Mouse (Mus musculus): ENCODE measurements at regions not wholly inside any gene's neighbourhood (a gene's known extent, or its start where the extent isn't known, plus 50 kb on each side); places are given as distances from the start of the nearest gene placed in this dataset.

DNA sequence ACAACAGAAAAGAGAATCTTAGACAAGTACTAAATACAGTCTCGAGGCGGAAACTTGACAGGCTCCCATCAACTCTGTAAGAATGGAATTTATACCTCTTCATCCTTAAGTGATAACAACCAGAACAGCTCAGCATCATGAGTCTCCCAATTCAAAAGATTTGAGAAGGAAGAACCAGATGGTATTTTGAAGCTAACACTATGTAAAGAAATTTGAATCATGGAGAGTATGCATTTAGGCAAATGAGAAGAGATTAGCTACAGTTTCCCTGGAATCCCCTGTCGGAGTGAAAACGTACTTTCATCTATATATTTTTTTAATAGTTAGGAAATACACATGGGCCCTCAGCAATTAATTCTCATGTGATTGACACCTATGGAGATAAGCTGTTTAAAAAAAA, 140.9 kb downstream of the Nrip1 start:
- DNase-seq, result no peak

DNA sequence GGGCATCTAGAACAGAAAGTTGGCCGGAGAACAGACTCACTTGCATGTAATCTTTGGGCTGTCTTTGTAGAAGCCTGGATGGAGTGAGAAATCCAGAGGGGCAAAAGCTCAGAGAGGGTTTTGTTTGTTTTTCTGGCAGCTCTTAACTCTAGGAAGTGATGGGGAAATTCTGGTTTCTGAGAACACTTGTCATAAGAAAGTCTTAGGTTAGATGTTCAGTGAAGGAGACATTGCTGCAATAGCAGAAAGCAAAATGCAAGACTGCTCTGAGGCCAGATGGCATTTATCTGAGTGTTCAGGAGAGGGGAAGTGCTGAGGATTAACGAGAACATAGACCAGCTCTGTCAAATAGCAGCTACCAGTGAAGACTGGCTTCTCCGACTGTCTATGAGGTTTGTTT, 141.5 kb downstream of the Nrip1 start:
- peak; percentile 33 to 42 for DNase-seq

DNA sequence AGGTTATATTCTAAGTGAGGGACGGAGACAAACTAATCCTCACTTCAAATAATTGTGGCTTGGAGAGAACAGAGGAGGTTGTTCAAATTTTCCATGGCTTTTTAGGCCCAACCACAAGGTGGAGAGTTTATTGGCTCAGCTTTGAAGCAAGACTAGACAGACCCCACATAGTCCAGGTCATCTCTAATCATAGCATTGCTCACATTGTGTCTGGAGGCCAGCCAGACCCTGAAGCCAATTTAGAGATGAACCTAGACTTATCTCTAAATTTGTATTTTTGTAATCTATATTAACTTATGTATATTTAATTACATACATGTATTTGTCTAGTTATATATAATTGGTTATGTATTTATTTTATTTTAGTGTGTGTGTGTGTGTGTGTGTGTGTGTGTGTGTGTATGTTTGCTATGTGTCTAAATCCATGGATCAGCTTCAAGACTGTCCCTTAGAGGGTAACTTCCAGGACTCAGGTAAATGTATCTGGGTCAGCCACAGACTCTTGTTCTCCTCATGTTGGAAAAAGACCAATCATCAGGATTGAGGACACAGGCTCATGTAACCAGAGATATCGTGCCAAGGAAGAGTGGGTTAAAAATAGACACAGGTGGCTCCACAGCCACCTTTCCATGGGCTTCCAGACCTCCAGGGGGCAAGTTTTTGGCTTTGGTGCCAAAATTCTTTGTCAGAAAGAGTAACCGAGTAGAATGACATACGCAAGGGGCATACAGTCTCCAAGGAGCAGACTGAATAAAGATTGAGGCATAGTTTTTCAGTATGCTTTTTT, 142.9 kb downstream of the Nrip1 start:
- peak; percentile 75 to 85 for DNase-seq

DNA sequence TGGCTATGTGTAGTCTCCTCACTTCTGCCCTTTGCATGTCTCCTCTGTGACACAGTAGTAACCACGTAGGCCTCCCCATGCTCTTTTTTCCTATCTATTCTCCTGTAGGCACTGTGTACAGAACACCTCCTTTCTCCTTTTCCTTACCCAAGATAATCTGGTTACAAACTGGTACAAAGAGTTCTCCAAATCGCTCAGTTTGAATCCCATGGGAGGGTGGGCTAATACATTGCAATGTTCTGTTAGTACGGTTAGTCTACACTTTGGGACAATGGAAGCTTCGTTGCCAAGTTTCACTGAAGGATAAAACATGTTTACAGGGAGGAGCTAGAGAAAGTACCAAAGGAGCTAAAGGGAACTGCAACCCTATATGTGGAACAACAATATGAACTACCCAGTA, 145.2 kb downstream of the Nrip1 start:
- no peak for DNase-seq

DNA sequence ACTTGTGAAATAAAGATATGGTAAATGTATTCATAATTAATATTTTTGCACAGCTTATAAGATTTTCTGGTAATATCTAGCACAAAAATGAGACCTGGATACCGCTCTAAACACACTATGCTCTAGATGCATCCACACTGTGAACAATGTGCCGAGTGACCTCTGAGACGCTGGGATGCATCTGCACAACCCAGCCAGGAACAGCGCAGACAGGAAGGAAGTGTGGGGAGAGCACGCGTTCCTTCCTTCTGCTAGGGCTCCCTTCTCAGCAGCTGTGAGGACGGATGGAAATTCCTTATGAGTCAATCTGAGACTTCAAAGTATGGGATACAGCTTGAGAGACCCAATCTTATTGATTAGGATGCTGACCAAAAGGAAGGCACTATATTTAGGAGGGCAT, 147.2 kb downstream of the Nrip1 start:
- DNase-seq, result no peak

DNA sequence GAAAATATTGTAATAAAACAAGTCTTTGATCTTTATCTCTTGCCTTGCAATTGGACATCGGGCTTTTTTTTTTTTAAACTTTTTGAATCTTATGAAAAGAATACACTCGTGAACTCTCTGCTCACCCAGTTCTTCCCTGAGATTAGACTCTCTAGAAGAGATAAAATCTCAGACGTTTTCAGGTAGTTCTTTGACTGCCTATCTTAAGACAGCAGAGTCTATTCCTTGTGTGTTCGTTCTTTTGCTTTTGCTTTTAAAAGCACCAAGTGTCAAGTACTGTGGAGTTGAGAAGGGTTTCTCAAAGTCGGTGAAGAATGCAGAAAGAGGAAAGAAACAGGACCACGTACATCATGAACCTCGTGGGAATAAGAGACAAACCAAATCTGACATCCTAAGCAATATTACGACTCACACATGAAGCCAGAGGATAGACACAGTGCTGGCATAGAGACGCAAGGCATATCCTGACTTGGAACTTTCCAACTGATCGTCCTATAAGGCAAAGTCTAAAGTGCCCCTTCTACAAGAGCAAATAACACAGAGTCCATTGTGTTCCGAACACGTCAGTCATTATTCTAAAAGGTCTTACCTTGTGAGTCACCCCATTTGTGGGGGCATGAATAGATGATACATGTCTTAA, 147.9 kb downstream of the Nrip1 start:
- DNase-seq, result no peak

DNA sequence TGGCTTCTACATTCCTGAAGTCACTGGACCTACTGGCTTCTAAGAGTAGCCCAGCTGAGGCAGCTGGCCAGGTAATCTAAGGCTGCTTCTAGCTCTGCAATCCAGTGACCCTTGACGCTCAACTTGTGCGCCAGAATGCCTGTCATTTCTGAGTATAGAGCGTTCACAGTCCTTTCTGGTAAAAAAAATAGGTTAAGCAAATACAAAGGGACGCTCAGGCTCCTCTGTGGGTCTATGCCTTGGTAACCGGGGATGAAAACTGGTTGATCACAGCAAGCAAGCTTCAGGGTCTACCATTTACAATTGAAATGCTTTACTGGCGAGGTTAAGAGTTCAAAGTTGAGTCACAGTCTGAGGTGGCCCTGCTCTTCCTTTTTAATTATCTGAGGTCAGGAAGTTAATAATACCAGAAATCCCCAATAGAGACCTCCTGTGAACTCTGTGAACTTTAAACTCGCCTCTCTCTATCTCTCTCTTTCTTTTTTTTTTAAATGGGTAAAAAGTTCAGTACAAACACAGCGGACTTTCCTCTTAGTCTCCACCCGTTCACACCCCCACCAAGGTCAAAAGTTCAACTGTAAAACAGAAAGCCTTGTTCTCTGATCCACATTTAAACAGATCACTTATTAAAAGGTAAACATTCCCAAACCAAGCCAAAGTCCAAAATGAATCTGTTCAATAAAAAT, 148.6 kb downstream of the Nrip1 start:
- DNase-seq, result no peak

DNA sequence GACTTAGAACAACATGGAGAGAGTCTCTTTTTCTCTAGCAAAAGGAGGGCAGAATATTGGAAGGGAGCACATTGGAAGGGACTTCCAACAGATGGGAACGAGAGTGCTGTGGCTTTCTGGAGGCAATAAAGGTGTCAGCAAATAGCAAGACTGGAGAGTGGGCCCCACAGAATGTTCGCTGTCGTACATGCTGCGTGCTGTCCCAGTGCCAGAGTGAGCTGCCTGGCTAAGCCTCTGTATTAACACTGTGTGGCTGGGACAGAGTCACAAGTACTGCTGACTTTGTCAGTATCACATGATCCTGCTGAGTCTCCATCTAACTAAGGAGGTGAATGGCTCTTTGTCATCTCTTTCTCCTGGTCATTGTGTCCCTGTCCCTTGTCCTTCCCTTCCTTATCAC, 149.9 kb downstream of the Nrip1 start:
- peak in 1 of 2 experiments; percentile 57 for DNase-seq

DNA sequence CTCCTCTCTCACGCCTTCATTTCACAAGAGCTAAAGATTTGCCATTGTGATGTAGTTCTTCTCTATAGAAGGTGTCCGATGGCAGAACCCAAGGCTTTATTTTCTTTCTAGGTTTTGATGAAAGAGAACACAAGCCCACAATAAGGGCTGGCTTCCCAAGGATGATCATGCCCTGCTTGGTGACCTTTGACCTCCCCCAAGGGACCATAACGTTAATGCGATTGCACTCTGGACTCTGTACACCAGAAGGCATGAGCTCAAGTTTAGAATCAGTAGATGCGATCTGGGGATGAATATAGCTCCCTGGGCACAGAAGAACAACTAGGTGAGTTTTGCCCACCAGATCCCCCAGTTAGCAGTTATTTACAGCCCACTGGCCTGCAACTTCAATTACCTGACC, 150.7 kb downstream of the Nrip1 start:
- no peak for DNase-seq

DNA sequence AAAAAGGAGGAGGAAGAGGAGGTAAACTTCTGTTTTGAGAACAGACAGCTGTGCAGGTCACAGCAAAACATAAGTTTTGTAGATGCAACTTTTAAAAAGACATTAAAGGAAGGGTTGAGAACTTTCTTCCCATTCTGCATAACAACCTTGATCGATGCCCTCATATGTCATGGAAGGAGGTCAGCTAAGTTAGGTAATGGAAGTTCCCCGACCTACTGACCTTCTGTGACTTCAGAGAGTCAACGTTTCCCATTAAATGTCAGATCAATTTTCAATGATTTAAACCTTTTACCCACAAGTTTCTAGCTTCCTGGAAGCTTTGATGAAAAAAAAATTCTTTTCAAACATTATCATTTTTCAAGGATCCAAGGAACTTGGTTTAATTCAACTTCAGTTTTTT, 153.2 kb downstream of the Nrip1 start:
- DNase-seq, result no peak

DNA sequence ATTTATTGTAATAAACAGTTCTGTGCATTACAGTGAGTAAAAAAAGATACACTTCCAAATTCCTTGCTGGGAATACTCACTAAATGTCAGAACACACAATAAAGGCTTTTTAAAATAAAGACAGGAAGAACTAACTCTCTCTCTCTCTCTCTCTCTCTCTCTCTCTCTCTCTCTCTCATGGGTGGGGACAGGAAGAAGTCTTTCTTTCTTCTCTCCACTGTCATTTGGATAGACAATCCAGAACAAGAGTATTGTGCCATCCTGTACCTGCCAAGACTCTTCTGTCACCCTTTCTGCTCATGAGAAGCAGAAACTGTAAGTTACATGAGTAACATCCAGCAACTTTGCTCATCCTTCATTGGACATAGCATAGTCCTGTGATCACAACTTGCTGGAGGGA, 154.4 kb downstream of the Nrip1 start:
- DNase-seq, result no peak

DNA sequence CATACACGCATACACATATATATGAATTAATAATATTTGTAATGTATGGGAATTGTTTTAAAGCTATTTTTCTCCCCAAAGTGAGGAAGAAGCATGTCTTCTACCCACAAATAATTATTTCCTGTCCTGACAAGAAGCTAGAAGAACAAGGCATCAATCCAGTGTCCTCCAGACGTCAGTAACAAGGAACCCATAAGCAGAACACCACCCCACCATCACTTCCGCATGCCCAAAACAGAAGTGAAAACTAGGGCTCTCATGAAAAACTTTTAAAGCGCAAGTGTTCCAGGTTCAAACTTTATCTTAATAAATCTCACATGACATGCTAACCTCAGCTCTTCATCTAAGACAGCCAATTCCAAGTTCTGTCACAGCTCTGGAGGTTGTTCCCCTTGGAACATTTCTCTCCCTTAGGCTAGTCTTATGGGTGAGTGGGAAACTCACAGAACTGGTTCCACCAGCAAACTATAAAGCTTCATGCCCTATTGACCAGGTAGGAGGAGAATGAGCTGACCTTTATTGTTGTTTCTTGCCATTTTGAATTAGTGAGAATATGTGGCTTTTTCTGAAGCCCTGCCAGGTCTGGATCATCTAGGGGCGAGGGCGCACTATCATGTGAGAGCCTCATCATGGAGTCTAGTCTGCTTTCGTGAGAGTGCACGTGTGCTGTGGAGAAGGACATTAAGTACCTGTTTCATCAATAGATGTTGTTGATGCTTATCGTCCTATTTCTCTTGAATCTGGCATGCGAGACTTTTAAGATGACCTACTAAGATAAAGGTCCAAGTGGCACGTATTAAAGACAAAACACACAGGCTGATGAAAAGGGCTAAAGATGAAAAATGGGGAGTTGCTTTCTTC, 155.1 kb downstream of the Nrip1 start:
- DNase-seq, result no peak

DNA sequence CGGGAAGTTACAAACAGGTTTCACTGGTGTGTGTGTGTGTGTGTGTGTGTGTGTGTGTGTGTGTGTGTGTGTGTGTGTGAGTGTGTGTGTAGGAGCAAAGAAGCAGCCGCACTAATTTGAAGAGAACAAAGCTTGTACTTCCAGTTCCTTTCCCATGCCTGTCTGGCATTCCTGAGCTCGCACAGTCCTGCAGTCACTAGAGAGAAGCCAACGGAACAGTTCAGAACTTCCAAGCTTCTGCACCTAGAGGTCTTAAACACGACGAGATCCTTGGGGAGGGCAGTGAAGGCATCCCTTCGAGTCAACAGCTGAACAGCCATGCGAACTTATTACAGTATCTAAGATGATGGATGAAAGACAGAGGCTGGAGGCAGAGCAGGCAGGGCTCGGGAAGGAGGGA, 157.4 kb downstream of the Nrip1 start:
- DNase-seq, result no peak

DNA sequence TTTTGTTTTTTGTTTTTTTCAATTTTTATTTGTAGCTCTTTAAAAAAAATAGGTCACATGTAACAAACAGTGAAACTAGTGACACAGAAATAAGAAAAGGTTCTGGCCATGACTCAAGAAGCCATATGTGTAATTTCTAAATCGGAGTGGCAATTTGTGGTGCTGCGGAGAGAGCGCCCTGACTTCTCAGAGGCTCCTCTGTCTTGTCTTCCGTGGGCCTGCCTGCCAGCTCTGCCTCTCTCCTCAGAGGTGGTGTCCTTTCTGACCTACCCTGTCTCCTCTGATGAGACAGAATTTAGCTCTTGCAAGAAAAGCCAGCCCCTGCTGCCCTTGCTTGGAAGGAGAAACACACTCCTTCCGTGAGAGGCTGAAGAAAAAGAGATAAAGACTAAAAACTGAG, 158.1 kb downstream of the Nrip1 start:
- DNase-seq, result peak; percentile 35 to 49

DNA sequence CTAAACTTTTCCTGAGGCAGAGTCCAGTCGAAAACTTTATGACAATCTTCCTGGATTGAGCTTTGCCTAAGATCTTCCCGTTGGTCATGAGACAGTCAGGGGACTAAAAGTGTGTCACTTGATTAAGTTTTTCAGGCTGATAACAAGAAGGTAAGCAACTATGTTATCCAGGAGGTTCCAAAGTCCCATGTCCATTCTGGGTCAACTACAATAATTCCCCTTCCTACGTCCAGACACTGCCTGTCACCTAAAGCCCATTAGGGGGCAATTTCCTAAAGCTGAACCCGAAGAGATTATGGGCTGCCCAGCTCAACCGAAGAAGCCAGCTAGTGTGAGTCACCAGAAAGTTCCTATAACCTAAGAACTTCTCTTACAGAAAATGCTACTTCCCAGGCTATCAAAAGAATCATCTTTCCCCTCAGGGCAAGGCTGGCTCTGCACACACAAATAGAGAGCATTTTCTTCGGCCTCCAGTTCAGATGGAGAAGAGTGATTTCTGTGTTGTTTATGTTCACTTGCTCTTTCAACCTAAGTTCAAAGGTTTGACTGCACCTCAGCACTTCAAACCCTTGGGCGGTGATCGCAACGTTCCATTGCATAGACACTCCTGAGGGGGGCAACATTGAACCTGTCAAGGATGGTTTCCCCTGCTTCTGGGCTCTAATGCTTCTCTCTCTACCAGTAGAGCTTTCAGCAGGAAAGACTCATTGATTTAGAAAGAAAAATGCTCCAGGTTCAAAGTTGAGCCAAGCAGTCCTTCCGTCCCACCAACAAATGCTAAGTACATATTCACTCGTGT, 171.7 kb downstream of the Nrip1 start:
- peak; percentile 60 to 74 for DNase-seq

DNA sequence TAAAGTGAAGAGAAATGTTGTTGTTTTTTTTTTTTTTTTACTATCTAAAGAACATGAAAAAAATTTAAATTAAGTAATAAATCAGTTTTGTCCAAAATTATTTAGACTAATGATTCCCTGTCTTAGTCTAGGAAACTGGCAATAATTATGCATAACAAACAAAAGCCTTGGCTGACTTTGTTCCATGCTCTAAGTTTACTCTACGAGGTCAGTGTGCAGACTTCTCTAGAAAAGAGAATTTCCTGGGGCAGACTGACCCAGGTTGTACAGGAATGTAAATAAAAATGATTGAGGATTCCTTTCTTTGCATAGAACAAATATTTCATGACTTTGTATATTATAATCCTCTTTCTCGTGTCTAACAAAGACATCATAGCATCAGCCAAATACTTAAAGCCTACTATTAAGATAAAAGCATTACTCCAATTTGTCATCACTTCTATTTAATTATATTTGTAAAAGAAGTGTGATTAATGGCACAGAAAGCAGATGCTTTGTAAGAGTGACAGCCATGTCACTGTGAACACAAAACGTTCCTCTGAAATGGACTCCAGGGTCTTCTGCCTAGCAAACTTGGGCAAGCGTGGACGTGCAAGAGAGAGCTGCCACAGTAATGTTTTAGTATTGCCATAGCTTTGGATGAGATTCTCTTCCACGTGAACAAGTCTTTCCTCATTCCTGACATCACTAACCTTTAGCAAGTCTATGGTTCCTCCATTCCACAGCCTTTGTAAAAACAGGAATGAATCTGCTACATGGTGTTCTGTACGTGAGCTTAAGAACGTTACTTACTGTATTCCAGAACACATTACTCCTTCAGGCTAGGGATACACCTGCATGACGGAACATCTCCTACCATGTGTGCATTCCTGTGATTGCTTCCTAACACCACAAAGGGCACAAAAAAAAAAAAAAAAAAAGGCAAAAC, 172.6 kb downstream of the Nrip1 start:
- DNase-seq, result no peak

DNA sequence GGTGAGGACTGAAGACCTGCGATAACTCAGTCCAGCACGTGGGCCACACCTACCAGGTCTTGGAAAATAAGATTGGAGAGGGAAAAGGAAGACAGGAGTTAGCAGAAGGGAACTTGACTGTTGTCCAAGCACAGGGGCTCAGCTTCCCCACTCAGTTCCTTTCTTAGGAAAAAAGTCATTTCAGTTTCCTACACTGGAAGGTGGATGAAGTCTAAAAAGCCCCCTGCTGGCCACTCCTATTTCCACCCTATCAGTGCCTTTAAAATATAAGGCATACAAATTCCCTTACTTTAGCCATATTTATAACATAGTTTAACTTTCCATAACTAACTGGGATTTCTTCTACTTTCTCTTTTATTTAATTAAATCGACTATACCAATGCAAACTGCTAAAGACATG, 173.4 kb downstream of the Nrip1 start:
- peak in 1 of 2 experiments; percentile 44 for DNase-seq

DNA sequence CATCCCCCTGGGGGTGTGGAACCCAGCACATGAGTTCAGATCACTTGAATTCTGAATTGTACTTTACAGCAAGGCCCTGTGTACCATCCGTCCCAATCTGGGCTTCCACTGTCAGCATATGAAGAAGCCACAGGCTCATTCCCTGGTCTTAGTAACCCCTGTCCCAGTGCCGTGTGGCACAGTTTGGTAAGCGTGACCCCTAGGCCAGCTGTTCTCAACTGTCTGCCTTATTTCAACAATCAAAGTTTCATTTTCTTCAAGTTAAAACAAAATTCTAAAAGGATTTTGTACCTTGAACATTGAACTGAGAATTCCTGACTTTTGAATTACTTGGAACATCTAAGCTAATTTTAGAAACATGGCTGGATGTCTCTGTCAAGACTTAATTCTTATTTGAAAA, 174.6 kb downstream of the Nrip1 start:
- DNase-seq, result no peak

DNA sequence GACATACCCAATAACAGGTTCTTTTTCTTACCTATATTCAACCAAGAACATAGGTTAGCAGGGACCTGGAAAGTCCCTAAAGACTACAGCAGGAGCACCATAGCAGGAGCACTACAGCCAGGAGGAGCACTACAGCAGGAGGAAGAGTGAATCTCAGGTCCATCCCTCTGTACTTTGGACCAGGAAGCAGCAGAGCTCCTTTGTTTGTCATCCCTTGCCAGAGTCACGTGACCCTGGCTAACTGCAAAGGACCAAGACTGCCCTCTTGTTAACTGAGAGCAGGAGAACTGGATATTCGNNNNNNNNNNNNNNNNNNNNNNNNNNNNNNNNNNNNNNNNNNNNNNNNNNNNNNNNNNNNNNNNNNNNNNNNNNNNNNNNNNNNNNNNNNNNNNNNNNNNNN, 172.2 kb upstream of the Samsn1 start:
- DNase-seq, result no peak

DNA sequence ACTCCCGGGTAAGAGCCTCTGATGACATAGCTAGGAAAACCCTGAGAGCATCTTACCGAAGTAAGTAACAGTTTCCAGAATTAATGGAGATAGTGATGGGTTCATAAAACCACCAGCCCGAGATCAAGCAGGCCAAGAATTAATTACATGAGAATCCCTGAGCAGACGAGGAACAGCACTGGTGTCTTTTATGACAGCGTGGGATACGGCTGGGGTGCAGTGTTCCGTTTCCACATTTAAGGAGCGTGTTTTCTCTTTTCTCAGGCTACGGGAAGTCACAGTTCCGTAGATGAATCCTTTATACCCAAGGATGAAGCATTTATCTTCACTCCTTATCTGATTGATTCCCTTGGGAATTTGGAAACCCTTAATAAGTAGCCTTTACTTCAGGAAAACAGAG, 169.1 kb upstream of the Samsn1 start:
- DNase-seq, result no peak

DNA sequence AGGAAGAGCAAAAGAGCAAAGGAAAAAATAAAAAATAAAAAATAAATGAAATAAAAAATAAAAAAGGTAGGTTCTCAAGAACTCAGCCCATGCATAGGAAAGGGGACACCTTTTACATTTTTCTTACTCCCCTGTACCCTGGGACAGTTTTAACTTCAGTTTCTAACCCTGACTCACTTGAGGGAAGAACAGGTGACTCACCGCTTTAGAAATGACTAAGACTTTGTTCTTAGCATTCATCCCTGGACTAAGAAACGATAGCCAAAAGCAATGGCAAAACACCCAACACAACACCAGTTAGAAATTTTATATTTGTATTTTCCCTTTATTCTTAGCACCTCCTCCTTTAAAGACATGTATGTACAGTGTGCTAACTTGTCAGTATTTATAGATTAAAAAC, 161.5 kb upstream of the Samsn1 start:
- no peak for DNase-seq
